Mouse (Mus musculus) liver, embryonic 14.5 days (tissue): Measurements from ENCODE around the gene Wbp1l. TPM values are rescaled to one million over a fixed set of nuclear protein-coding genes. Genes with fewer than 3 reads are reported as not detected.

Experiments
- ATAC-seq: fragments of 200-750 bp; cut with Nextera tagmentation; 2 replicates; pipeline ENCODE4 v1.8.0; 2017; ENCODE audit warnings: moderate number of reproducible peaks, mild to moderate bottlenecking, moderate library complexity; ENCODE audit not compliant: insufficient read depth
- DNase-seq, 3 experiments: peaks; one replicate each; pipeline ENCODE4 v3.0.0-alpha.2; 2012 to 2013; ENCODE audit warnings: low read depth in 3 of 3, low spot score in 3 of 3
- H3K27ac ChIP-seq: fragments of 300-500 bp; sonication (generic); 2 replicates; pipeline ENCODE4 v1.5.1; 2014; ENCODE audit warnings: moderate library complexity, mild to moderate bottlenecking, control low read depth, inconsistent platforms
- H3K27me3 ChIP-seq: fragments of 300-500 bp; sonication (generic); 2 replicates; pipeline ENCODE4 v1.6.1; 2014; ENCODE audit warnings: mild to moderate bottlenecking, low read length, moderate library complexity; ENCODE audit not compliant: control insufficient read depth, insufficient read depth
- H3K36me3 ChIP-seq: fragments of 300-500 bp; sonication (generic); replicated peaks from 2 replicates; pipeline ENCODE4 v1.6.1; 2014; ENCODE audit warnings: low read depth; ENCODE audit not compliant: control insufficient read depth, insufficient read depth
- H3K4me1 ChIP-seq, 2 experiments: fragments of 200-500 bp in 1 of 2; fragments of 300-500 bp in 1 of 2; sonication (generic) in 1 of 2; replicated peaks; 2 replicates each; pipeline ENCODE4 v1.6.1; 2012 to 2014; ENCODE audit warnings: antibody characterized with exemption in 1 of 2, inconsistent platforms in 1 of 2, low read length in 1 of 2; ENCODE audit not compliant: control insufficient read depth in 2 of 2, insufficient read depth in 2 of 2
- H3K4me2 ChIP-seq: fragments of 300-500 bp; sonication (generic); 2 replicates; pipeline ENCODE4 v1.6.1; 2014; ENCODE audit warnings: low read depth, mild to moderate bottlenecking, control low read depth, moderate library complexity
- H3K4me3 ChIP-seq, 2 experiments: fragments of 200-500 bp in 1 of 2; fragments of 300-500 bp in 1 of 2; sonication (generic) in 1 of 2; 2 replicates each; pipeline ENCODE4 v1.5.1; 2012 to 2014; ENCODE audit warnings: low read depth in 2 of 2, low read length in 2 of 2, mild to moderate bottlenecking in 2 of 2, control low read depth in 1 of 2, inconsistent platforms in 1 of 2, moderate library complexity in 1 of 2; ENCODE audit not compliant: insufficient read depth in 1 of 2
- H3K9ac ChIP-seq: fragments of 300-500 bp; sonication (generic); replicated peaks from 2 replicates; pipeline ENCODE4 v1.6.1; 2014; ENCODE audit warnings: mild to moderate bottlenecking, control low read depth, moderate library complexity
- H3K9me3 ChIP-seq: fragments of 300-500 bp; sonication (generic); 2 replicates; pipeline ENCODE4 v1.6.1; 2016; ENCODE audit warnings: low read length, mixed read lengths; ENCODE audit not compliant: control insufficient read depth
- CTCF ChIP-seq: IDR thresholded peaks from 2 replicates; pipeline ENCODE4 v1.5.1; 2016; ENCODE audit warnings: antibody characterized with exemption, low read depth, control low read depth
- EP300 ChIP-seq: IDR thresholded peaks from 2 replicates; pipeline ENCODE4 v1.6.1; 2016; ENCODE audit warnings: antibody characterized with exemption, low read depth
- WGBS: fragments of 180-500 bp; shearing (Covaris S2); extraction: QIAGEN DNeasy Blood & Tissue Kit; methylation state at CpG from one replicate; pipeline ENCODE4 v1.1.7; 2014; ENCODE audit not compliant: insufficient replicate concordance; 5-methylcytosine and 5-hydroxymethylcytosine counted together
- polyA plus RNA-seq, 2 experiments: library from polyadenylated mRNA; depleted of rRNA in 1 of 2; stranded (reverse) in 1 of 2; unstranded in 1 of 2; fragments of >200 nt; fragmentation: Nextera tagmentation in 1 of 2; extraction: Ambion mirVana in 1 of 2; gene quantifications; 2 replicates each; pipeline versions ENCODE4 v1.2.1 to v1.2.3; 2012 to 2014

The Wbp1l gene
- polyA plus RNA-seq, 2 experiments: 9.8 to 10.6 TPM

- Histone ChIP-seq H3K27ac (no peak overlapping the region), H3K9me3 (no peaks in the 10 kb centered on the region), H3K27me3 (no peaks in the 10 kb centered on the region), H3K9ac (no peak overlapping the region), H3K4me2 (no peak overlapping the region), H3K36me3 (no peaks in the 10 kb centered on the region), H3K4me3 (no peak overlapping the region), H3K4me1 (peaks cover 0 to 7% of the 10 kb centered on the region in 2 experiments; a peak in 1 of 4 replicates)
- TF ChIP-seq EP300: no peak
- TF ChIP-seq CTCF: no peak
- no peak for DNase-seq
- no peak for ATAC-seq
- 90% methylated on average over 6 of the region's 6 CpGs for WGBS
Measured at GRCm38 (mm10) chr19:46619518-46619917, 20.6 kb downstream of the Wbp1l start.

- Histone ChIP-seq H3K27ac (no peak overlapping the region), H3K9ac (no peak overlapping the region), H3K4me3 (no peak overlapping the region), H3K4me1 (peaks cover 0 to 5% of the 10 kb centered on the region in 2 experiments; a peak in 1 of 4 replicates), H3K9me3 (no peaks in the 10 kb centered on the region), H3K4me2 (no peak overlapping the region), H3K36me3 (no peaks in the 10 kb centered on the region), H3K27me3 (no peaks in the 10 kb centered on the region)
- TF ChIP-seq CTCF (no peak), EP300 (no peak)
- WGBS: 76% methylated on average over 14 of the region's 14 CpGs
- ATAC-seq (no peak), DNase-seq (no peak)
Measured at GRCm38 (mm10) chr19:46620016-46620808, 21.3 kb downstream of the Wbp1l start.

- Histone ChIP-seq H3K4me1 (0 out of 4 replicates have a peak, but pooled peaks cover 0 to under 1% of the 10 kb centered on the region in 2 experiments), H3K9me3 (no peaks in the 10 kb centered on the region), H3K4me3 (no peak overlapping the region), H3K36me3 (no peaks in the 10 kb centered on the region), H3K27me3 (no peaks in the 10 kb centered on the region), H3K4me2 (no peak overlapping the region), H3K9ac (no peak overlapping the region), H3K27ac (no peak overlapping the region)
- no peak for ATAC-seq
- no peak for DNase-seq
- WGBS: 74% methylated on average over 19 of the region's 19 CpGs
- no peak for TF ChIP-seq EP300
- TF ChIP-seq CTCF: no peak
Measured at GRCm38 (mm10) chr19:46621236-46622183, 22.6 kb downstream of the Wbp1l start.

GRCm38 (mm10) chr19:46622659-46623193 lies 23.8 kb downstream of the Wbp1l start:
- TF ChIP-seq EP300 (no peak), CTCF (no peak)
- ATAC-seq (no peak), DNase-seq (no peak)
- peaks cover 0 to 2% of the 10 kb centered on the region in 2 experiments; a peak in 1 of 4 replicates for H3K4me1 ChIP-seq
- no peak overlapping the region for H3K27ac ChIP-seq
- H3K9ac ChIP-seq: no peak overlapping the region
- H3K36me3 ChIP-seq: no peaks in the 10 kb centered on the region
- H3K9me3 ChIP-seq: no peaks in the 10 kb centered on the region
- WGBS: 45% methylated on average over 12 of the region's 12 CpGs
- H3K4me2 ChIP-seq: peak overlapping the region; percentile 8; the same call in 1 of the 2 replicates
- no peak overlapping the region for H3K4me3 ChIP-seq
- H3K27me3 ChIP-seq: no peaks in the 10 kb centered on the region
